Mouse (Mus musculus) kidney, adult 2 months (tissue): Measurements from ENCODE around the gene Scel.

ENCODE experiments used
- CTCF ChIP-seq: fragments of 200-500 bp; conservative IDR thresholded peaks from 2 replicates; pipeline ENCODE4 v1.5.1; 2011; ENCODE audit warnings: low read depth, mild to moderate bottlenecking, control low read depth, low read length, moderate library complexity, mixed read lengths; ENCODE audit not compliant: insufficient read depth, insufficient read length
- POLR2A ChIP-seq: fragments of 200-500 bp; IDR thresholded peaks from one replicate; pipeline ENCODE4 v1.6.1; 2011; ENCODE audit warnings: low read depth, low read length, control low read depth

DNA sequence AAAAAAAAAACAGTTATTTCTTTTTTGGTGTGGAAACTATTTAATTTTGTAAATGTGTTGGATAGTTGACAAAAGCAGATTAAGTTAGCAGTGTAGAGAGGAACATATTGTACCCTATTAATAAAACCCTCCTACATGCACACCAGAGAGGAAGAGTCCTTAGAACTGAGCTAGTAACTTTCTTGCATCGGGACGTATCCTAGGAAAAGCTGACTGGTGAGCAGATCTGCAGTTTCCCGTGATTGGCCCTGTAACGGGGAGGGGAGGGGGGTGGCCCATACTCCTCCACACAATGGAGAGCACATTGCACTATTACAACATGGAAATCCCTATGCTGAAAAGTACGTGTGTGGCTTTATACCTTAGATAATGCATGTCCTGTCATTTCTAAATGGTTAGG is 82.7 kb downstream of the Scel start:
- TF ChIP-seq POLR2A (no peak), CTCF (no peak)
